Mouse (Mus musculus): Measurements from ENCODE around the gene Zbtb24. TPM values are rescaled to one million over a fixed set of nuclear protein-coding genes. Genes with fewer than 3 reads are reported as not detected.

The Zbtb24 gene
- polyA plus RNA-seq, 1 experiment from 2014 or later = 13.9 TPM

- H3K9me3 ChIP-seq = no peaks in the 10 kb centered on the region
- H3K36me3 ChIP-seq = peaks cover 12% of the 10 kb centered on the region
- DNase-seq (ENCODE audit: low spot score) = no peak
- peak overlapping the region; percentile 80; the same call in 1 of the 2 replicates for H3K27ac ChIP-seq
- no peak overlapping the region for H3K4me3 ChIP-seq
- no peaks in the 10 kb centered on the region for H3K27me3 ChIP-seq (ENCODE audit: insufficient read depth, poor library complexity, severe bottlenecking)
- 42% methylated on average over 6 of the region's 6 CpGs for WGBS
- H3K4me1 ChIP-seq = peaks cover 64% of the 10 kb centered on the region
Observed at GRCm38 (mm10) chr10:41473782-41474468, 23.7 kb downstream of the Zbtb24 start.

GRCm38 (mm10) chr10:41474981-41475391 lies 24.8 kb downstream of the Zbtb24 start:
- Histone ChIP-seq H3K4me1 (peaks cover 68% of the 10 kb centered on the region), H3K9me3 (no peaks in the 10 kb centered on the region), H3K36me3 (peaks cover 21% of the 10 kb centered on the region), H3K27ac (peak overlapping the region; percentile 80), H3K27me3 (ENCODE audit: insufficient read depth, poor library complexity, severe bottlenecking) (no peaks in the 10 kb centered on the region), H3K4me3 (no peak overlapping the region)
- WGBS = 65% methylated on average over 1 of the region's 1 CpGs
- no peak for DNase-seq (ENCODE audit: low spot score)

- Histone ChIP-seq H3K27ac (peak within 1 kb of the TSS; percentile 94), H3K4me3 (peak within 1 kb of the TSS; percentile 77), H3K27me3 (ENCODE audit: insufficient read depth, poor library complexity, severe bottlenecking) (no peaks in the 10 kb centered on the region), H3K4me1 (peaks cover 82% of the 10 kb centered on the region), H3K36me3 (peaks cover 31% of the 10 kb centered on the region), H3K9me3 (no peaks in the 10 kb centered on the region)
- WGBS = under 1% methylated on average over 35 of the region's 35 CpGs
- DNase-seq (ENCODE audit: low spot score) = peak; percentile 92
Observed at GRCm38 (mm10) chr10:41476171-41477017, 26.2 kb downstream of the Zbtb24 start, which contains the start of gene Mical1. TSS of gene Mical1 (plus strand) at chr10:41476314.

- peak overlapping the region; percentile 77 for H3K4me3 ChIP-seq
- H3K9me3 ChIP-seq = no peaks in the 10 kb centered on the region
- under 1% methylated on average over 9 of the region's 9 CpGs for WGBS
- no peak for DNase-seq (ENCODE audit: low spot score)
- H3K36me3 ChIP-seq = peaks cover 36% of the 10 kb centered on the region
- H3K4me1 ChIP-seq = peaks cover 84% of the 10 kb centered on the region
- H3K27me3 ChIP-seq (ENCODE audit: insufficient read depth, poor library complexity, severe bottlenecking) = no peaks in the 10 kb centered on the region
- H3K27ac ChIP-seq = peak overlapping the region; percentile 94
Observed at GRCm38 (mm10) chr10:41477018-41477277, 26.8 kb downstream of the Zbtb24 start.

- H3K9me3 ChIP-seq = no peaks in the 10 kb centered on the region
- peak overlapping the region; percentile 94 for H3K27ac ChIP-seq
- H3K36me3 ChIP-seq = peaks cover 42% of the 10 kb centered on the region
- H3K4me3 ChIP-seq = peak overlapping the region; percentile 77
- WGBS = 1% methylated on average over 20 of the region's 20 CpGs
- DNase-seq (ENCODE audit: low spot score) = peak; percentile 92
- H3K4me1 ChIP-seq = peaks cover 81% of the 10 kb centered on the region
- H3K27me3 ChIP-seq (ENCODE audit: insufficient read depth, poor library complexity, severe bottlenecking) = no peaks in the 10 kb centered on the region
Observed at GRCm38 (mm10) chr10:41477278-41478181, 27.3 kb downstream of the Zbtb24 start.

- Histone ChIP-seq H3K4me3 (no peak overlapping the region), H3K27me3 (ENCODE audit: insufficient read depth, poor library complexity, severe bottlenecking) (no peaks in the 10 kb centered on the region), H3K9me3 (no peaks in the 10 kb centered on the region), H3K27ac (no peak overlapping the region), H3K4me1 (peaks cover 58% of the 10 kb centered on the region), H3K36me3 (peaks cover 66% of the 10 kb centered on the region)
- DNase-seq (ENCODE audit: low spot score) = no peak
- 84% methylated on average over 3 of the region's 3 CpGs for WGBS
Observed at GRCm38 (mm10) chr10:41479961-41480360, 29.8 kb downstream of the Zbtb24 start.

- peak overlapping the region; percentile 11; the same call in 1 of the 2 replicates for H3K27ac ChIP-seq
- DNase-seq (ENCODE audit: low spot score) = no peak
- H3K9me3 ChIP-seq = no peaks in the 10 kb centered on the region
- 45% methylated on average over 33 of the region's 33 CpGs for WGBS
- H3K27me3 ChIP-seq (ENCODE audit: insufficient read depth, poor library complexity, severe bottlenecking) = no peaks in the 10 kb centered on the region
- H3K4me1 ChIP-seq = peaks cover 47% of the 10 kb centered on the region
- H3K4me3 ChIP-seq = peak overlapping the region; percentile 22; the same call in 1 of the 2 replicates
- peaks cover 79% of the 10 kb centered on the region for H3K36me3 ChIP-seq
Observed at GRCm38 (mm10) chr10:41480938-41481880, 31.0 kb downstream of the Zbtb24 start.

- H3K4me1 ChIP-seq = peaks cover 41% of the 10 kb centered on the region
- H3K27me3 ChIP-seq (ENCODE audit: insufficient read depth, poor library complexity, severe bottlenecking) = no peaks in the 10 kb centered on the region
- no peaks in the 10 kb centered on the region for H3K9me3 ChIP-seq
- H3K4me3 ChIP-seq = no peak overlapping the region
- no peak overlapping the region for H3K27ac ChIP-seq
- H3K36me3 ChIP-seq = peaks cover 91% of the 10 kb centered on the region
- no peak for DNase-seq (ENCODE audit: low spot score)
- WGBS = 81% methylated on average over 7 of the region's 7 CpGs
Observed at GRCm38 (mm10) chr10:41482446-41482845, 32.3 kb downstream of the Zbtb24 start.

- H3K27ac ChIP-seq = no peak overlapping the region
- peaks cover 77% of the 10 kb centered on the region for H3K36me3 ChIP-seq
- H3K9me3 ChIP-seq = no peaks in the 10 kb centered on the region
- no peak for DNase-seq (ENCODE audit: low spot score)
- peaks cover 40% of the 10 kb centered on the region for H3K4me1 ChIP-seq
- H3K4me3 ChIP-seq = no peak overlapping the region
- WGBS = 90% methylated on average over 16 of the region's 16 CpGs
- H3K27me3 ChIP-seq (ENCODE audit: insufficient read depth, poor library complexity, severe bottlenecking) = no peaks in the 10 kb centered on the region
Observed at GRCm38 (mm10) chr10:41485778-41486177, 35.6 kb downstream of the Zbtb24 start.

GRCm38 (mm10) chr10:41486506-41487170 lies 36.5 kb downstream of the Zbtb24 start:
- no peak overlapping the region for H3K4me3 ChIP-seq
- peaks cover 31% of the 10 kb centered on the region for H3K4me1 ChIP-seq
- DNase-seq (ENCODE audit: low spot score) = no peak
- H3K27me3 ChIP-seq (ENCODE audit: insufficient read depth, poor library complexity, severe bottlenecking) = no peaks in the 10 kb centered on the region
- WGBS = 89% methylated on average over 14 of the region's 14 CpGs
- H3K27ac ChIP-seq = no peak overlapping the region
- H3K9me3 ChIP-seq = no peaks in the 10 kb centered on the region
- H3K36me3 ChIP-seq = peaks cover 70% of the 10 kb centered on the region

GRCm38 (mm10) chr10:41488877-41489276 lies 38.7 kb downstream of the Zbtb24 start:
- Histone ChIP-seq H3K4me3 (peak overlapping the region; percentile 77), H3K36me3 (peaks cover 48% of the 10 kb centered on the region), H3K9me3 (no peaks in the 10 kb centered on the region), H3K27ac (peak overlapping the region; percentile 92), H3K27me3 (ENCODE audit: insufficient read depth, poor library complexity, severe bottlenecking) (no peaks in the 10 kb centered on the region), H3K4me1 (peaks cover 27% of the 10 kb centered on the region)
- no peak for DNase-seq (ENCODE audit: low spot score)
- 48% methylated on average over 7 of the region's 7 CpGs for WGBS
